Mouse (Mus musculus) myocyte (in vitro differentiated cells): ENCODE measurements around the gene Lpp.

Experiments used
- CEBPB ChIP-seq: IDR thresholded peaks from 2 replicates; pipeline ENCODE4 v1.6.1; 2011; ENCODE audit warnings: mild to moderate bottlenecking, moderate library complexity; ENCODE audit not compliant: poor library complexity, insufficient read depth, severe bottlenecking
- POLR2A ChIP-seq: IDR thresholded peaks from one replicate; pipeline ENCODE4 v1.6.1; 2011; ENCODE audit warnings: low read depth, mild to moderate bottlenecking, control low read depth, moderate library complexity; ENCODE audit not compliant: insufficient read length

DNA sequence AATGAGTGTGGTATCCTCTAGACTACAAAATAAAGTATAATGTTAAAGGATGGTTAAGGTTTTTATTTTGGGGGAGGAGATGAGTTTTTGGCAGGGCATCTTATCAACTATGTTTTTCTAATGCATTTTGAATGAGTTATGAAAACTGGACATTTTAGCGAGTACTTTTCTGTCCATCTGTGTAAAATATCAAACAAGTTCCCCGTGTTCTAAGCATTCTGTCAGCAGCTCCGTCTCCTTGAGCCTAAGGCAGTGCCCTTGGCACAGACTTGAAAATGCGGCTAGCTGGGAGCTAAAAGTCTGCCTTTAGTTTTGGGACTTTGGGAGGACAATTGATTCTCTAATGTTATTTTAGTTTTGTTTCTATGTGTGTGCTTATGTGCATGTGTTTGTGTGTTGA lies 165.2 kb downstream of the Lpp start:
- TF ChIP-seq POLR2A (no peak), CEBPB (no peak)
